Mouse (Mus musculus) cerebellum, adult 9-11 months (tissue): ENCODE data around the gene Cd68.
"Not testable (repeated sequence)": the region's sequence is repeated elsewhere in the genome, so short reads cannot be mapped to it uniquely, and the experiment has no call there.

Experiments used
- DNase-seq: peaks from one replicate; pipeline ENCODE4 v3.0.0; 2022

Cd68 gene

GRCm38 (mm10) chr11:69664841-69665240 lies 1.1 kb downstream of the Cd68 start:
- no peak for DNase-seq

DNA sequence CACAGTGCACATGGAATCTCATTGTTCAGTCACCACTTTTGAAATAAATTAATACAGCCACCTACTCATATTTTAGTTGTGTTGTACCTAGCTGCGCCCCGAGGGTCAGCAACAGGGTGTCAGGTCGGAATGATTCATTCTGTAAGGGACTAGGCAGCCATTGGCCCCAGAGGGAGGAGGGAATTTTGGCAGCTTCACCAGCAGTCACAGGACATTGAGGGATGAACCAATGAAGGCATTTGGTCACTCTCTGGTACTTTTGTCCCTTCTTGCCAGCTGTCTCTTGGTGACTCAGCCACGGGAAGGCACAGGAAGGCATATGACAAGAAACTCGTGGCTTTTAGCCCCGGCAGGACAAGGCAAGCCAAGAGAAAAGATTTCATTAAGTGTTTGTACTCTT lies 2.2 kb downstream of the Cd68 start:
- DNase-seq, result peak; percentile 63

DNA sequence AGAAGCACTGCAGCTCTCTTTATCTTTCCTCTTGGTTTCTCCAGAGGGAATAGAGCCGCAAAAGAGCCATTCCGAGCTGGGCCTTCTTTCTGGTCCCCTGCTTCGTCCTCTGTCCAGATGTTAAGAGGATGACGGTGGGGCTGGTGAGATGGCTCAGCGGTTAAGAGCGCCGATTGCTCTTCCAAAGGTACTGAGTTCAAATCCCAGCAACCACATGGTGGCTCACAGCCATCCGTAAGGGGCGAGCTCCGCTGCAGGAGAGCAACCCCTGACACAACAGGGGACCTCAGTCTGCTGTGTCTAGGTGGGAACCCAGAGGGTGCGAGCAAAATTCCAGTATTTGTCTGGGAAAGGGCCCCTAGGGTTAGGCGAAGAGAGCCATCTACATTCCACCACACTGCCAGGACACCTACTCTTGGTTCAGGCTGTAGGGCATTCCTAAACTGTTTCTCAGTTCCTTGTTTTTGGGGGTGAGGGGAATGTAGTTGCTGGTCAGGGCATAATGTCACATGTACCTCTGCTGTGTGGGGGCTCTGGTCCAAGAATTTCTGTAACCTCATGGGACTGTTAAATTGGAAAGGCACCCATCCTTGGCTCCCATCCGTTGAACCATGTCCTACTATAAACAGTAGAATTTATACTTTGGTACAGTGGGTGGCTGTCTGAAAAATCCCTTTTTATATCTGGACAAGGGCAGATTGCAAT lies 2.8 kb downstream of the Cd68 start:
- DNase-seq, result peak; percentile 72

DNA sequence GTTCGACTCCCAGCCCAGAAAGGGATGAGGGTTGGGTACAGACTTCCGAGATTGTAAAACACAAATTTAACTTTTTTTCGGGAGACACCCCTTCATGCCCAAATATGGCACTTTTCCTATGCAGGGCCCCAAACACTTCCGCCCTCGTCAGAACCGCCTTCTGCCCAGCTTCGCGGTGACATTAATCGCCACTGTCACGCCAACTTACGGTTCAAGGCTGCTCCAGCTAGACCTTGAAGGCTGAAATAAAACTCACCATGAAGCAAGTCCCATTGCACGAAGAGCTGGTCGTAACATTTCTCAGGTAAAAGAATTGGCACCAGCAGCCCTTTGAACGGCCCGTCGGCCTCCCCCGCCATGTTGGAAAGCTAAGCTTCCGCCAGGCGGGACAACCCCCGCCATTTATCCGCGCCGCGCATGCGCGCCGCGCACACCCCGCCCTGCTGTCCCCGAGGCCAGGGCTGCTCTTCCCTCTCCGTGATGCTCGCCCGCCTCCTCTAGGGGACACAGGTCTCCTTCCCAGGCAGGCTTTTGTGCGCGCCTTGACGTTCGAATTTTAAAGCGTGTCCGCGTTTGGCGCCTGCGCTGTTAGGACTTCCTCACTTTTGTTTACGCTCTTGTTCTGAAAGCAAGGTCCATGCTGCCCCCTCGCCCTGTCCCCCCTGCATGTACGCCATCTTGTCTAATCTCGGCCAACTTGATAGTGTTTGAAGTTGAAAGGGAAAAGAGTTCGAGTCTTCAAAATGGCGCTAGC lies 3.6 kb downstream of the Cd68 start, which contains the start of gene Mpdu1:
TSS of gene Mpdu1 (minus strand) at position 430 of the 754 bp plus-strand sequence.
- DNase-seq, result peak; percentile 98

- peak; percentile 57 for DNase-seq
Observed at GRCm38 (mm10) chr11:69661221-69661881, 4.6 kb downstream of the Cd68 start.

DNA sequence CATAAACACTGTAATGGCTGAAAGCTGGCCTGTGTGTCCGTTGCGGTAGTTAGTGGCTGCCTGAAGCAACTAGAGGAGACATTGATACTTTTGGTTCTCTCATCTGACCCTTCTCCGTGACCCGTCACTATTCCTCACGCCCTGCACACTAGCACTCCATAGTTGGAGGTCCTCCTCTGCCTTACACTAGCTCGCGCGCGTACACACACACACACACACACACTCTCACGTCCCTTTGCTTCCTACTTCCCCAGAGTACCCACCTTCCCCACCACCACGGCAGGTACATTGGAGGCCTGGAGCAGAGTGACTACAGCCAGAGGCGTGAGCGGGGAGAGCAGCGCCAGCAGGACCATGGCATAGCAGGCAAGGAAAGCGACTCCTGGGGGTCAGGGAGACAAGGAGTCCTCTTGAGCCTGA lies 8.5 kb downstream of the Cd68 start:
- peak; percentile 38 for DNase-seq

DNA sequence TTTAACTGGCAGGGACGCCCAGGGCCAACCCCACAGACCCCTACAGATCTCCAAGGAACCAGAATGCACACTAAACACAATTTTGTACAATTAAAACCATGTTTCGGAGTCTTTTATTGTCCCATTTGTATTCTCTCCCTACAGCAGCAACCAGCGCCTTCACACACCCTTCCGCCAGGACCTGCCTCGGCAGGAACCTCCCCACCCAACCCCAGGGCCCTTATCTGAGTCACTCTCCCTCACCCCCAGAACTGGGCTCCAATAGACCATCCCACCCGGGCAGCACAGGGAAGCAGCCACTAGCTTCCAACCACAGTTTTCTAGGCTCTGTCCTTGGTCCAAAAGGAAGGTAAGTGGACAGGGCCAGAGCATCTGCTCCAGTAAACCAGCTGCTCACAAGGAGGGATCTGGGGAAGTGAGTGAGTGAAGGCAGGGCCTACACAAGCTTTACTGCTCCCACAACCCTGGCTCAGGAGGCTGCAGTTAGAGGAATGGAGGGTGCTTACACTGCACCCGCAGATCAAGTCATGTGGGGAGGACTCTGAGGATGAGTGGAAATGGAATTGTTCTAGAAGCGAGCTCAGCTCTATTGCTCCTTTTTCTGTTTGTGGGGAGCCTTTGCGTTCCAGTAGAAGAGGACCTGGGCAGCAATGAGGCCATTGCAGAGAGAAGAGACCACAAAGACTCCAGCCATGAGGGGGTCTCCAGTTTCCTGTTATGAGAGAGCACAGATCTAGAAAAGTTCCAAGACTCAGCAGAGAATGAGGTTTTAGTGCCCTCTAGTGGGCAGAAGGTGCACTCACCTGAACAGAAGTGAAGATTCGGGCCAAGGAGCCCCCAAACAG lies 9.1 kb downstream of the Cd68 start:
- DNase-seq, result peak; percentile 49

GRCm38 (mm10) chr11:69656065-69656455 lies 9.9 kb downstream of the Cd68 start:
- peak; percentile 46 for DNase-seq

DNA sequence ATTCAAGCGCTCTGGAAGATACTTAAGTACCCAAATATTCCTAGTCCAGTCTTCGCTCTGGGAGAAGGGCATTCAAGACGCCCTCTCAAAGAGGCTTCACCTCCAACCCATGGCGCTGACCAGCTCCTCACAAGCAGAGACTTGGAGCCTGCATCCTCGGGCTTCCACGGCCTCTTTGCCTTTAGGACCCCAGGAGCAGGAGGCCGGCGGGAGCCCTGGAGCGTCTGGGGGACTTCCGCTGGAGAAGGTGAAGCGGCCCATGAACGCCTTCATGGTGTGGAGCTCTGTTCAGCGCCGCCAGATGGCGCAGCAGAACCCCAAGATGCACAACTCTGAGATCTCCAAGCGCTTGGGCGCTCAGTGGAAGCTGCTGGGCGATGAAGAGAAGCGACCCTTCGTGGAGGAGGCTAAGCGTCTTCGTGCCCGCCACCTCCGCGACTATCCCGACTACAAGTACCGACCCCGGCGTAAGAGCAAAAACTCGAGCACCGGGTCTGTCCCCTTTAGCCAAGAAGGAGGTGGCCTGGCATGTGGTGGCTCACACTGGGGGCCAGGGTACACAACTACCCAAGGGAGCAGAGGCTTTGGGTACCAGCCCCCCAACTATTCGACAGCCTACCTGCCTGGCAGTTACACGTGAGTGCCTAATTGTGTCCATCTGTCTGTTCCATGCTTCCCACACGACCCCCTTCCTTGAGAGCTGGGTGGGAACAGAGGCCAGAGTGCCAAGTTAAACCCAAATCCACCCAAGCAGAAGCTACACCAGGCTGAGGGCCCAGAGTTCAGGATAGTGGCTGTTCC lies 10.5 kb downstream of the Cd68 start, which contains the start of gene Sox15:
TSS of gene Sox15 (plus strand) at position 51 of the 801 bp plus-strand sequence.
- DNase-seq, result peak; percentile 70

- peak; percentile 34 for DNase-seq
Observed at GRCm38 (mm10) chr11:69654760-69655159, 11.2 kb downstream of the Cd68 start.

DNA sequence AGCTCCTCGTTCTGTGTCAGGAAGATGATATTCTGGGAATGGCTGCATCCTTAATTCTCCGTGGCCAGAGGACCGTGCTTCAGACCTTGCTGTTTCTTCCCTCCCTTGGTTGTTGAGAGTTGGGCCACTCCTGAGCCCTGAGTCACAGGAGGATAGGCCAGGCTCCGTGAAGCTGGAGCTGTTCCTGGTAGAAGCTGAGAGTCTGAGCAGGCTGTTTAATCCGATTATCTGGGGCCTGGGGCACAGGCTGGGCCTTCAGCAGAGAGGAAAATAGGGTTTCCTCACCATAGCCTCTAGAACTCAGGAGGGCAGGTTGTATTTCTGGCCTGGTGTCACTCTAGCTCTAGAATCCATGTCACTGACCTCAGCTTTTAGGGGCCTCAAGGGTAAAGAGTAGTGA lies 12.6 kb downstream of the Cd68 start:
- DNase-seq, result no peak

DNA sequence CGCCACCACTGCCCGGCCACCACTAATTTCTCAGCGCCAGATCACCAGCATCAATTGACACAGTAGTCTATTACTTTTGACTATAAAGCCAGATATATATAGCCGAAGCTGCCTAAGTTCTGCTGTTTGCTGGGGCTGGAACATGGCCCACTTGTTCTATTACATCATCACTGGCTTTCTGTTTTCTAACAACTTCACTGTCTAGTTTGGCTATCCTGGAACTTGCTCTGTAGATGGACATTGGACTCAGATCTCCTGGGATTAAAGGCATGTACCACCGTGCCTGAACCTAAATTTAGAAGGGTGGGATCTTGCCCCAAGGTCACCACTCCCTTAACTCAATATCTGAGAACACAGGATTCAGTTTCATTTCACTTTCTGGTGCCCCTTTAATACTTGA lies 20.1 kb downstream of the Cd68 start:
- no peak for DNase-seq

- DNase-seq, result no peak
Observed at GRCm38 (mm10) chr11:69635471-69635870, 30.5 kb downstream of the Cd68 start.

- peak; percentile 82 for DNase-seq
Observed at GRCm38 (mm10) chr11:69633128-69633866, 32.7 kb downstream of the Cd68 start.

DNA sequence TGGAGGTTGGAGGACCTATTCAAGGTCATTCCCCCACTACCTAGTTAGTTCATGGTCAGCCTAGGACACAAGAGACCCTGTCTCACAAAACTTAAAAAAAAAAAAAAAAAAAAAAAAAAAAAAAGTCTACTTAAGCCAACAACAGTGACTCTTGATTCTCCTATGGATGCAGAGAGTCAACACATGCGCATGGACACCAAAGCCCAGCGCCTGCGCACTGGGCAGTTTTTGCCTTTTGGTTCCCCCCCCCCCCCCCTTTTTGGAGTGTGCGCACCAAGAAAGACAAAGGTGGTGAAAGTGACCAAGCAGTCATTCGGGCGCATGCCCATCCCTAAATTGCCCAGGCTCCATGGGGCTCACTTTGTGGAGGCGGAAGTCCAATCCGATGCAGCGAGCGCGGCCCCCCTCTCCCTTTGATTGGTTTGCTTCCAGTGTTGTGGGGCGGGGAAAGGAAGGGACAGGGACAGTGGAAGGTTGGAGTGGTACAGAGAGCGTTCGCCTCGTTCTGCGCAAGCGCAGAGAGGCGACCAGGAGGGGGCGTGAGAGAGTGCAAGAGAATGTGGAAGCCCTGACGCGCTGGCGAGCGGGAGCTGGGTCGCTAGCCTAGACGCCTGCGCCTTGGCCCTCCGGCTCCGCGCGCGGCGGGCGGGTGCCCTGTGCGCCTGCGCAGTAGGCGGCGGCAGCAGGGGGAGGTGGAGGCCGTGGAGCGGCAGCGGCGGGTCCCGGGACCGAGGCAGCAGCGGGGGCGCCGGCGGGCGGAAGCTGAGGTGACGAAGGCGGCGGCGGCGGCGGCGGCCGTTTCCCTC lies 33.5 kb downstream of the Cd68 start, which contains the start of gene Fxr2:
TSS of gene Fxr2 (plus strand) at position 707 of the 806 bp plus-strand sequence.
- peak; percentile 100 for DNase-seq

- no peak for DNase-seq
Observed at GRCm38 (mm10) chr11:69629802-69630201, 36.2 kb downstream of the Cd68 start.

GRCm38 (mm10) chr11:69628286-69628685 lies 37.7 kb downstream of the Cd68 start:
- DNase-seq, result peak; percentile 84

- not testable (repeated sequence) for DNase-seq
Observed at GRCm38 (mm10) chr11:69624339-69624738, 41.6 kb downstream of the Cd68 start.

- DNase-seq, result peak; percentile 27
Observed at GRCm38 (mm10) chr11:69623006-69623405, 42.9 kb downstream of the Cd68 start.

DNA sequence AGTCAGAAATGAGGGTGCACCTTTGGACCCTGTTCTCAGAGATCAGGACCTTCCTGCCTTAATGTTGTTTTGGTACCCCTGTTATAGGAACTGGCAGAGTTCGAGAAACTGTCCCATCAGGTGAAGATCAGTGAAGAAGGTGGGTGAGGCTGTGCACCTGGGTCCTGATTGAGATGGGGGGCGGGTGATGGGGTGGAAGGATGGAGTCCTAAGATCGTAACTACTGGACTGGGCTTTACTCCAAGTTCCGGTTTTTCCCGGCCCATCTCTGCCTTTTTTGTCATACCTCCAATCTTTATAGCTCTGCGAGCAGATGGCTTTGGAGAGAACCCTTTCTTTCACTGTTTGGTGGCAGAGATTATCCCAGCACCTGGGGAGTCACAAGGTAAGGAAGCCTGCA lies 43.5 kb downstream of the Cd68 start:
- peak; percentile 74 for DNase-seq
